Mouse (Mus musculus) heart, adult 2 months (tissue): ENCODE data around the gene Gm20388.

Experiments
- CTCF ChIP-seq: fragments of 200-600 bp; IDR thresholded peaks from 2 replicates; pipeline ENCODE4 v1.8.1; 2022; ENCODE audit warnings: antibody characterized with exemption, mild to moderate bottlenecking, moderate library complexity
- EP300 ChIP-seq: fragments of 200-500 bp; IDR thresholded peaks from 2 replicates; pipeline ENCODE4 v1.6.1; 2011; ENCODE audit warnings: low read depth, low read length, control low read depth; ENCODE audit not compliant: insufficient read depth
- POLR2A ChIP-seq: fragments of 200-500 bp; IDR thresholded peaks from 2 replicates; pipeline ENCODE4 v1.6.1; 2011; ENCODE audit warnings: mild to moderate bottlenecking, low read depth, low read length, control low read depth; ENCODE audit not compliant: insufficient read depth

GRCm38 (mm10) chr8:119994114-119994513, 83.5 kb downstream of the Gm20388 start:
- no peak for TF ChIP-seq CTCF
- no peak for TF ChIP-seq POLR2A
- TF ChIP-seq EP300: no peak
